Mouse (Mus musculus) intestine, postnatal 0 days (tissue): ENCODE measurements around the gene Ovol3. TPM values are rescaled to one million over a fixed set of nuclear protein-coding genes. Genes with fewer than 3 reads are reported as not detected.

Experiments used
- ATAC-seq: fragments of 200-750 bp; cut with Nextera tagmentation; 2 replicates; pipeline ENCODE4 v1.8.0; 2017; ENCODE audit warnings: mild to moderate bottlenecking, moderate TSS enrichment, moderate library complexity
- H3K27ac ChIP-seq: fragments of 300-500 bp; sonication (generic); 2 replicates; pipeline ENCODE4 v1.5.1; 2014; ENCODE audit warnings: mild to moderate bottlenecking, low read depth, low read length, moderate library complexity
- H3K27me3 ChIP-seq: fragments of 300-500 bp; sonication (generic); replicated peaks from 2 replicates; pipeline ENCODE4 v1.6.1; 2014; ENCODE audit warnings: low read length, mixed read lengths; ENCODE audit not compliant: control insufficient read depth, insufficient read depth
- H3K36me3 ChIP-seq: fragments of 300-500 bp; sonication (generic); 2 replicates; pipeline ENCODE4 v1.6.1; 2014; ENCODE audit warnings: mild to moderate bottlenecking, moderate library complexity; ENCODE audit not compliant: control insufficient read depth, insufficient read depth
- H3K4me1 ChIP-seq: fragments of 300-500 bp; sonication (generic); replicated peaks from 2 replicates; pipeline ENCODE4 v1.6.1; 2014; ENCODE audit warnings: antibody characterized with exemption, low read length, mixed read lengths; ENCODE audit not compliant: control insufficient read depth, insufficient read depth
- H3K4me2 ChIP-seq: fragments of 300-500 bp; sonication (generic); replicated peaks from 2 replicates; pipeline ENCODE4 v1.6.1; 2014; ENCODE audit warnings: low read depth, mild to moderate bottlenecking, moderate library complexity
- H3K4me3 ChIP-seq: fragments of 300-500 bp; sonication (generic); 2 replicates; pipeline ENCODE4 v1.5.1; 2014; ENCODE audit warnings: low read depth, low read length
- H3K9ac ChIP-seq: fragments of 300-500 bp; sonication (generic); 2 replicates; pipeline ENCODE4 v1.6.1; 2014; ENCODE audit warnings: mild to moderate bottlenecking, low read depth, low read length
- H3K9me3 ChIP-seq: fragments of 300-500 bp; sonication (generic); 2 replicates; pipeline ENCODE4 v1.6.1; 2016; ENCODE audit warnings: mixed run types; ENCODE audit not compliant: control insufficient read depth
- CTCF ChIP-seq: sonication (generic); IDR thresholded peaks from 2 replicates; pipeline ENCODE4 v1.5.1; 2016; ENCODE audit warnings: low read depth, mild to moderate bottlenecking, control low read depth, antibody characterized with exemption, moderate library complexity
- WGBS: fragments of 180-500 bp; shearing (Covaris S2); extraction: QIAGEN DNeasy Blood & Tissue Kit; methylation state at CpG from one replicate; pipeline ENCODE4 v1.1.7; 2014; 5-methylcytosine and 5-hydroxymethylcytosine counted together
- polyA plus RNA-seq: library from polyadenylated mRNA; unstranded; fragments of >200 nt; fragmentation: Nextera tagmentation; extraction: Ambion mirVana; gene quantifications from 2 replicates; pipeline ENCODE4 v1.2.1, GENCODE M21; 2015

Gene Ovol3
- polyA plus RNA-seq, 1 experiment from 2014 or later = not detected

GRCm38 (mm10) chr7:30183879-30184289, 51.6 kb downstream of the Ovol3 start, which contains the start of gene Cox7a1:
TSS of gene Cox7a1 (plus strand) at chr7:30184144.
- Histone ChIP-seq H3K4me1 (no peaks in the 10 kb centered on the region), H3K4me2 (peak within 1 kb of the TSS; percentile 66), H3K27me3 (no peaks in the 10 kb centered on the region), H3K9ac (no peak within 1 kb of the TSS), H3K36me3 (peaks cover 36% of the 10 kb centered on the region), H3K27ac (peak within 1 kb of the TSS; percentile 46), H3K4me3 (peak within 1 kb of the TSS; percentile 13), H3K9me3 (no peaks in the 10 kb centered on the region)
- ATAC-seq = peak; percentile 80
- no peak for TF ChIP-seq CTCF
- WGBS = 1% methylated on average over 11 of the region's 11 CpGs

Other genes starting within 250 kb of the Ovol3 start
- 0.93 and 1.0 TPM in 2 replicates for gene Zfp14, start 184.3 kb downstream of the Ovol3 start, polyA plus RNA-seq
- 1.2 and 1.7 TPM in 2 replicates for gene Zfp82, start 162.8 kb downstream of the Ovol3 start, polyA plus RNA-seq
- not detected in 2 replicates for gene Gm26920, start 145.3 kb downstream of the Ovol3 start, polyA plus RNA-seq
- 2.6 and 3.1 TPM in 2 replicates for gene Zfp566, start 145.2 kb downstream of the Ovol3 start, polyA plus RNA-seq
- gene Zfp260, start 140.9 kb downstream of the Ovol3 start, polyA plus RNA-seq = 32.5 and 34.3 TPM in 2 replicates
- gene Zfp382, start 113.8 kb downstream of the Ovol3 start, polyA plus RNA-seq = 1.7 and 2.4 TPM in 2 replicates
- 3.1 and 3.8 TPM in 2 replicates for gene Zfp146, start 66.0 kb downstream of the Ovol3 start, polyA plus RNA-seq
- 54.1 and 60.2 TPM in 2 replicates for gene Cox7a1, start 51.6 kb downstream of the Ovol3 start, polyA plus RNA-seq
- 85.5 and 87.1 TPM in 2 replicates for gene Capns1, start 36.9 kb downstream of the Ovol3 start, polyA plus RNA-seq
- gene Polr2i, start 3.8 kb downstream of the Ovol3 start, polyA plus RNA-seq = 84.6 and 91.2 TPM in 2 replicates
- 159 and 160 TPM in 2 replicates for gene Tbcb, start 3.5 kb downstream of the Ovol3 start, polyA plus RNA-seq
- gene Thap8, start 44.4 kb upstream of the Ovol3 start, polyA plus RNA-seq = 0.14 and 0.22 TPM in 2 replicates
- 3.5 TPM in 2 replicates for gene Wdr62, start 44.7 kb upstream of the Ovol3 start, polyA plus RNA-seq
- gene Clip3, start 56.0 kb upstream of the Ovol3 start, polyA plus RNA-seq = 8.6 and 9.7 TPM in 2 replicates
- 58.2 and 63.5 TPM in 2 replicates for gene Alkbh6, start 73.0 kb upstream of the Ovol3 start, polyA plus RNA-seq
- gene Syne4, start 79.1 kb upstream of the Ovol3 start, polyA plus RNA-seq = 12.5 and 16.3 TPM in 2 replicates
- gene E130208F15Rik, start 86.0 kb upstream of the Ovol3 start, polyA plus RNA-seq = not detected in 2 replicates
- gene Sdhaf1, start 88.2 kb upstream of the Ovol3 start, polyA plus RNA-seq = 18.3 and 18.8 TPM in 2 replicates
- gene Lrfn3, start 127.0 kb upstream of the Ovol3 start, polyA plus RNA-seq = 1.1 and 1.8 TPM in 2 replicates
- gene Tyrobp, start 178.0 kb upstream of the Ovol3 start, polyA plus RNA-seq = 60.0 and 63.6 TPM in 2 replicates
- gene Hcst, start 184.1 kb upstream of the Ovol3 start, polyA plus RNA-seq = 4.0 and 5.9 TPM in 2 replicates
- gene Nfkbid, start 186.0 kb upstream of the Ovol3 start, polyA plus RNA-seq = 1.2 and 1.3 TPM in 2 replicates
- 28.2 and 30.1 TPM in 2 replicates for gene Aplp1, start 209.8 kb upstream of the Ovol3 start, polyA plus RNA-seq
- 0.08 and 0.09 TPM in 2 replicates for gene Kirrel2, start 222.0 kb upstream of the Ovol3 start, polyA plus RNA-seq
- 0.10 TPM in 1 of 2 replicates, not detected in the other for gene Nphs1, start 222.6 kb upstream of the Ovol3 start, polyA plus RNA-seq